Mouse (Mus musculus) embryonic stem cell, embryonic (primary cell): ENCODE results near the gene Myo1b.
"Not testable (repeated sequence)": the region's sequence is repeated elsewhere in the genome, so short reads cannot be mapped to it uniquely, and the experiment has no call there.

Experiments used
- CTCF ChIA-PET, 4 experiments: fragments of 300-600 bp in 2 of 4; fragments of 350-600 bp in 2 of 4; sonication (Branson Sonifier 250); formaldehyde crosslinking; loops; one replicate each; lab custom pipeline; 2022; ENCODE audit warnings: inconsistent platforms in 2 of 4; lab: Charles Lee
- POLR2A ChIA-PET, 4 experiments: fragments of 300-600 bp in 2 of 4; fragments of 350-600 bp in 2 of 4; sonication (Branson Sonifier 250); formaldehyde crosslinking; loops; one replicate each; lab custom pipeline; 2022; ENCODE audit warnings: antibody characterized with exemption in 4 of 4, inconsistent platforms in 1 of 4; lab: Charles Lee

The Myo1b gene

DNA sequence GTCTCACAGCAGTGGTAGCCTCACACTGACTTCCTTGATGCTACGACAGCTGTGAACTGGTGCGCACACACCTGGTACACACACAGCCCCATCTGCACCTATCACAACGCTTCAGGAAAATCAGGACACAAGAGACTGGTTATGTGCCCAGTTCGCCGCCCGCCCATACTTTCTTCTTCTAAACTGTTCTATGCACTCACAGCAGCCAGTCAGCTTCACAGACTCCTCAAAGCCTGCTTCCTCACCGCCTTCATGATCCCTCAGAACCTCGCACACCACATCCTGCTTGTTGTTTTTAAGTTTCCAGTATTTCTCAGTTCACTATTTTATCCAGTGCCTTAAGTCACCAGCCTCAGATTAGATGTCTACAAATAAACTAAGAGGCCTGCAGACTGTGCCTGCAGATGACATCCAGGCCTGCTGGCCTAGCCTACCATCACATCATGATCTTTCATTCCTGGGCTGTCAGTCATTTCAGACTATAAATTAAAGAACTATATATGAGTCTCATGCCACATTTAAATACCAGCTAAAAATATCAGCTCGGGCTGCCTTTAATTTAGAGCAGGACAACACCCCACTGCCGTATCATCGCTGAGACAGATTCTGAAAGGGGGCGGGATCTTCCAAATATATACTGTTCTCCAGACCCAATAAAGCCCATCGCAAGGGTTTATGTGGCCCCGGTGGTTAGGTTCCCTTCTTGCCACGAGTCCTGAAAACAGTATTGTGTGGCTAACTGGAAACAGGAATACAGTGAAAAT, 40.2 kb downstream of the Myo1b start:
- CTCF ChIA-PET, result no interaction called here
- POLR2A ChIA-PET, result interaction anchor here in 1 of 4 experiments (1.2 kb wide), 1 partner anchor 46 kb away, joined by 3 read pairs; no protein-coding TSS in a partner anchor

DNA sequence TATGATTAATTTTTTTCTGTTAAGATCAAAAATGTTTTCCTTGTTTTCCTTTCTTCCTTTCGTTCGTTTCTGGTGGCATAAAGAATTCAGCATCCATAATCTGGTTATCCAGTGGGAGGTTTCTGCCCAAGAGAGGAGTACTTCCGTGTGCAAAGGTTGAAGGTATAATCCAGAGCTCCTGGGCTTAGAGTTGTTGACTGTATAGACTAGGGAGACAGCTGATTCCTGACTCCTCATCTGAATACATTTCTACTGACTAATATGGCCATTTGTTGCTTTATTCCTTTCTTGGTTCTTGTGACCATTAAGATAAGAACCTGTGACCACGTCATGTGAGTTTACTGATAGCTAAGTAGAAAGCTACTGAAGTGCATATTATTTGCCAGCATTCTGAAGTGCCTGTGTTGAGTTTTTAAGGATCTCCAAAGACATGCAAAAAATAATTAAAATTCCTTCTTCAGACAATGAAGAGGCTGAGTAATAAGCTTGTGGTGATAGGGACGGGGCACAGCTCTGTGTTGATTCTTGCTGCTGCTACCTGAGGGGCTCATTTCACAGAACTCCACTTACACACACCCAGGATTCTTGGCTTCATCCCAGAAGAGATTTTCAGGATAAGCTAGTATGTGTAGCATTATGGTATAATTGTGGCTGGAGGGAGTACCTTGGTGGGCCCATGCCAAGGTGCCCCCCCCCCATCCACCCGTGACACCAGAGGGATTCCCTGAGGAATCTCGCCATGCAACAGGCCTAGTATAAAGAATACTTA, 43.2 kb downstream of the Myo1b start:
- ChIA-PET POLR2A (interaction anchor here in 2 of 4 experiments (0.7 to 1.2 kb wide), 3 partner anchors 12 to 16 kb away, joined by 3 read pairs; no protein-coding TSS in a partner anchor), CTCF (interaction anchor here in 1 of 4 experiments (0.6 kb wide), 1 partner anchor 392 kb away, joined by 4 read pairs; no protein-coding TSS in a partner anchor)

GRCm38 (mm10) chr1:51871234-51871633, 44.6 kb downstream of the Myo1b start:
- CTCF ChIA-PET, result not testable (repeated sequence)
- POLR2A ChIA-PET, result interaction anchor here in 1 of 4 experiments (1.4 kb wide), 1 partner anchor 11 kb away, joined by 4 read pairs; no protein-coding TSS in a partner anchor

DNA sequence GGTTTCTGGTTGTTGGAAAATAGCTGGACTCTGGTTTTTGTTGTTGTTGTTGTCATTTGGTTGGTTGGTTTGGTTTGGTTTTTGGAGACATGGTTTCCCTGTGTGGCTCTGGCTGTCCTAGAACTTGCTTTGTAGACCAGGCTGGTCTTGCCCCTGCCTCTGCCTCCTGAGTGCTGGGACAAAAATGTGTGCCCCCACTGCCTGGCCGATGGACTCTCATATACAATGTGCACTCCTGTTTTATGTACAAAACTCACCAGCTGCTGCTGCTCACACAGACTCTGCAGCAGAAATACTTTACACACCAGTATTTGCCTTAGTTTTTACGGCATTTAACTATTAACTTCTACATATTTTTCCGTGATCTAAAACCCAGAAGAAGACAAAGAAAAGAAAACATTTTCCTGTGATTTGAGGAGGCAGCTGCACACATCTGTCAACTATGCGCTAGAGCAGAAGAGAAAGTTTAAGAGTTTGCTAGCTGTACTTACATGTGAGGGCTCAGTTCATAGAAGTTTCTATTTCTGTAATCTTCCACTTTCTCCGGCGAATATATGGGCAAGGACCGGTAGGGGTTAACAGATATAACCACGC, 52.9 kb downstream of the Myo1b start:
- ChIA-PET CTCF (no interaction called here), POLR2A (no interaction called here)

- ChIA-PET POLR2A (interaction anchor here in 3 of 4 experiments (0.6 to 1.4 kb wide), 5 partner anchors 10 to 73 kb away, joined by 3 to 4 read pairs (median 3); no protein-coding TSS in a partner anchor), CTCF (interaction anchor here in 1 of 4 experiments (0.8 kb wide), 1 partner anchor 53 kb away, joined by 10 read pairs; no protein-coding TSS in a partner anchor)
These were observed 55.0 kb downstream of the Myo1b start for GRCm38 (mm10) chr1:51860837-51861236.

DNA sequence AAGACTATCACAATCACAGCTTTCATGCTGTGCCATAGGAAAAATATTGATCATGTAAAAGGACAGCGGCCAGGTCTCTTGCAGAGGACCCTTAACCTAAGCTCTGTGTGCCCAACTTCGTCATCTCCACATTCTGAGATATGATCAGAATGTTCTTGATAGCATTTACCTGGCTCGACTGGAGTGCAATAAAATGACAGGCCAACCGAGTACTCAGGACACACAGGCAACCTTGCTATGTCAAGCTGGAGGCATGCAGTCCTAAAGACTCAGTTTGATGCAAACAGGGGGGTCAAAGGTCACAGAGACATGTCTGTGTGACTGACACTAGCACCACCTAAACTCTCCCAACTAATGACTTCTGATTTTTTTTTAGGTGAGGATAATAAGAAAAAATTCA, 58.9 kb downstream of the Myo1b start:
- CTCF ChIA-PET, result no interaction called here

DNA sequence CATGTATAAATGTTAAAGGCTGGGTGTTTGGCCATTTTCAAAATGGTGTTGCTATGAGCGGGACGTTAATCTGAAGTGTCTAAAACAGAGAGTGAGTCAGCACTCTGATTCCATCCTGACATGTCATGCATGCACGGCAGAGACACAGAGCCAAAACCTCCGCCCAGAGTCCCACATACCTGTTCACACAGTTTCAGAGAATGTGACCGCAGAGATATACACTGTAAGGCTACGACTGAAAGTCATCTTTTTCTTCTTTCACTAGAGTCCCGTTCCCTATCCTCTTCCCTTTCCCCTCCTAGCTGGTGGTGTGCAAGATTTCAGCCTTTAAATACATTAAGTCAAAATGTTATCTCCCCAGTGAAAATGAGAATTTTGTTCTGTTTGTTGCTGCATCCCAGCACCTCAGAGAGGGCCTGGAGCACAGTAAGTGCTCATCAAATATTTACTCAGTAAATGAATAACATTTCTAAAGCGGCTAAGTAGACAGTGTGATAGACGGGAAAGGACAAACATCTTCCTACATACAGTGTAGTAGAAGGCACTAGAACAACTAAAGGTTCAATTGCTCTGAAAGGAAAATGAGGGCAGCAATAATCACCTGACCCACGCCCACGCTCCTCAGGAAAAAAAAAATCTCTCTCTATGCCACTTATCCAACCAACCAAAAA, 59.5 kb downstream of the Myo1b start:
- CTCF ChIA-PET, result no interaction called here
- POLR2A ChIA-PET, result no interaction called here

More for the DNA sequence above, 58.9 kb downstream of the Myo1b start:
- POLR2A ChIA-PET, result no interaction called here

- ChIA-PET POLR2A (no interaction called here), CTCF (no interaction called here)
These were observed 60.2 kb downstream of the Myo1b start for GRCm38 (mm10) chr1:51855541-51856244.

DNA sequence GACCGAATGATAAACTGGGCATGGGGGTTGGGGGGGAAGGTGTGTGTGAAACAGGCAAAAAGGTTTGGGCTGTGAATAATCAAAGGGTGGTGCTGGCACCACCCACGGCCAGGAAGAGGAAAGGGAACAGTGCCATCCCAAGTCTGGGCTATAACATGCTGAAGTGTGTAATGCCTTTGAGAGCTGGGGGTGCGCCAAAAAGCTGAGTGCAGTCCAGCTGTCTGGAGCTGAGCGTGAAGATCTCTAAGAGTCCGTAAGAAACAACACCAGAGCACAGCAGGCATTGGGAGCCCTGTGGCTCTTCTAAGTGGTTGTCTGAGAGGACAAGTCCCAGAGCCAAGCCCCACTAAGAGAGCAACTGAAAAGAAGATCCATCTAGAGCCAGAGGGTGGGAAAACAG, 63.6 kb downstream of the Myo1b start:
- ChIA-PET CTCF (no interaction called here), POLR2A (interaction anchor here in 2 of 4 experiments (0.6 to 1.0 kb wide), 2 partner anchors 30 to 105 kb away, joined by 3 to 7 read pairs; no protein-coding TSS in a partner anchor)

GRCm38 (mm10) chr1:51849570-51850211, 66.2 kb downstream of the Myo1b start:
- CTCF ChIA-PET, result no interaction called here

GRCm38 (mm10) chr1:51845264-51846036, 70.4 kb downstream of the Myo1b start:
- ChIA-PET CTCF (no interaction called here), POLR2A (interaction anchor here in 2 of 4 experiments (0.8 kb wide), 2 partner anchors 23 to 61 kb away, joined by 3 read pairs; no protein-coding TSS in a partner anchor)

More at GRCm38 (mm10) chr1:51849570-51850211, 66.2 kb downstream of the Myo1b start:
- POLR2A ChIA-PET, result no interaction called here

DNA sequence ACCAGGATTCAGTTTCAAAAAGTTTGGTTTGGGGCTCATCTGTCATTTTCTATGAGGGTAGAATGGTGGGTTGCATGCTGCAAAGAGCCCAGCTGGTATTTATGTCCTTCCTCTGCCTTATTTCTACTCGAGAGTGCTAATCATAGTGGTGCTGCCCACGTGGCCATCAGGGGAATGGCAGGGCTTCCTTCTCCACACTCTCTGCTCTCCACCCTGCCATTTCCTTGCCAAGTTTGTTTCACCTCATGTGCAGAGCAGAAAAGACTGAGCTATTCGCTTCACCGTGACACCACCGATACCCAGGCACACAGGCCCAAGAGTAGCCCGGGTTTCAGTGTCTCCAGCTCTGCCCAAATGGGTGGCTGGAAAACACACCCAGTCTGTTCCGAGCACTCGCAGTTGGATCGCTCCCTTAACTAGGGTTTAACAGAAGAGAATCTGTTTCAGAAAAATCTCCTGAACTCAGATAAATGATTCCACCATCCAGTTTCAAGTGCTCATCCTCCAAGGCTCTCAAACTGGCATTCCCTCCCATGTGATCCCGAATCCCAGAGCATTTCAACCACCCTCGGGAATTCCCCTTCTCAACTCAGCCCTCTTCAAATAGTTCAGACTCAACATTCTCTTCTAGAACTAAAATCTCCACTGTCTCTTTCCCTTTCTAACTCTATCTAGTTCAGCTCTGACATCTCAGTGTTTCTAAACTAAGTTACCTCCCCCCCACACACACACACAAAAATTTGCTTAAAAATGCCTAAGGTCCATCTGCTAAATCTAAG, 77.8 kb downstream of the Myo1b start:
- ChIA-PET CTCF (no interaction called here), POLR2A (interaction anchor here in 1 of 4 experiments (0.6 kb wide), 1 partner anchor 91 kb away, joined by 7 read pairs; no protein-coding TSS in a partner anchor)

GRCm38 (mm10) chr1:51837311-51837710, 78.6 kb downstream of the Myo1b start:
- ChIA-PET CTCF (interaction anchor here in 1 of 4 experiments (0.7 kb wide), 1 partner anchor 23 kb away, joined by 3 read pairs; no protein-coding TSS in a partner anchor), POLR2A (no interaction called here)

GRCm38 (mm10) chr1:51835795-51836194, 80.1 kb downstream of the Myo1b start:
- ChIA-PET CTCF (interaction anchor here in 1 of 4 experiments (0.6 to 1.2 kb wide), 2 partner anchors 191 to 334 kb away, joined by 3 to 5 read pairs; no protein-coding TSS in a partner anchor), POLR2A (interaction anchor here in 3 of 4 experiments (0.7 to 1.4 kb wide), 5 partner anchors 11 to 357 kb away, joined by 3 to 7 read pairs (median 3); partner anchors contain the start of gene Nabp1 (in 1 of the 3))

DNA sequence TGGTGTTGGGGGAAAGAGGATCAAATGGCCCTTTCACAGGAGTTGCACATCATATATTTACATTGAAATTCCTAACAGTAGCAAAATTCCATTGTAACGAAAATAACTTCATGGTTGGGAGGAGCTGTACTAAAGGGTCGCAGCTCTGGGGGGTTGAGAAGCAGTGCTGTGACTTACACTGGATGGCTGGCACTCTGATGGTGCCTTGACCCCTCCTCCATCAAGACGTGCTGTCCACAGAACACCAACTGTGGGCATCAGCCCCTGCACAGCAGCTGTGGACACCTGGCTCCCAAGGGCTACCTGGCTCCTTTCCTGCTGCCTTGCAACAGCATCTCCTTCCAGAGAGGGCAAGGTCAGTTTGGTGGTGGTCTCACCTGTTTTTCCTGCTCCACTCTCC, 81.8 kb downstream of the Myo1b start:
- ChIA-PET CTCF (no interaction called here), POLR2A (no interaction called here)

DNA sequence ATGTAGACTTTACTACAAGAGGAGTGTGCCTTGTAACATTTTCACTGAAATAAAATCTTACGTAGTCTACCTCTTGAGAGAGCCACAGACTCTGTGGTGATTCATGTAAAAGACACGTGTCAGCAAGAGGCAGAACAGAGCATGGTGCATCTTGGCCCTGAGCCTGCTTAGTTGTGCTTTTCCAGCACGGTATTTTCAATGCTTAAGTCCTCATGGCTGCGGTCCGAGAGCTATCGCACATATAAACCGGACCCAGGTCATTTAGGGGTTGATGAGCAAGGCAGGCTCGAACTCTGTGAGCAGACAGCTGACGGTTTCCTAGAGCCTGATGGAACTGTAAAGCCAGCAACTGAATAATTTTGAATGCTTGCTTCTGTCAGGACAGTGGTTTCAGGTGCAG, 86.5 kb downstream of the Myo1b start:
- ChIA-PET CTCF (no interaction called here), POLR2A (no interaction called here)
